Mouse (Mus musculus): ENCODE results near the gene Rftn1. TPM values are rescaled to one million over a fixed set of nuclear protein-coding genes. Genes with fewer than 3 reads are reported as not detected.
A peak's percentile ranks its signal among the peaks of the same experiment; 100 is the strongest.

Gene Rftn1
- total and polyA plus RNA-seq, 3 experiments = 52.5 to 80.6 (median 60.5) TPM

DNA sequence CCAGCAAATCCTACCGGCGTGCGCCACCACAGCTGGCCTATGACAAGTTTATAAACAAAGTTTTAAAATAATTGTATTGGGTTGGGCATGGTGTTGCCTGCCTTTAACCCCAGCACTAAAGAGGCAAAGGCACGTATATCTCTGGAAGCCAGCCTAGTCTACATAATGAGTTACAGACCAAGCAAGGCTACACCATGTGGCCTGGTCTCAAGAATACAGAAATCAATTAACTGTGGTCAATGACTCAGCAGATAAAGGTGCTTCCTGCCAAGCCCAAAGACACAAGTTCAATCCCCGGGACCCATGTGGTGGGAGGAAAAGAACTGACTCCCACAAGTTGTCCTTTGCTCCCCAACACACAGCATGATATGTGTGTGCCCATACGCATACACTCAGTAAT is 30.1 kb downstream of the Rftn1 start:
- peaks cover 83% of the 10 kb centered on the region for H3K79me2 ChIP-seq (replicated peaks; ENCODE audit: control insufficient read depth, extremely low read depth, insufficient read depth, poor library complexity, severe bottlenecking)
- peaks cover 75 to 89% of the 10 kb centered on the region in 2 experiments for H3K36me3 ChIP-seq (replicated peaks in 1 of 2; ENCODE audit: control insufficient read depth in 1 of 2, insufficient read depth in 1 of 2, low read length in 1 of 2)
- no peak overlapping the region for H3K4me2 ChIP-seq (ENCODE audit: insufficient read depth, low read depth, poor library complexity, severe bottlenecking)
- TF ChIP-seq PAX5 (IDR thresholded peaks at IDR 0.05; ENCODE audit: low read length) (no peak), BHLHE40 (IDR thresholded peaks at IDR 0.05; ENCODE audit: low read depth, low read length) (no peak), RCOR1 (conservative IDR thresholded peaks at IDR 0.05; ENCODE audit: low read depth, low read length) (no peak), ZMIZ1 (IDR thresholded peaks at IDR 0.05; ENCODE audit: low read depth, low read length) (no peak), ELF1 (IDR thresholded peaks at IDR 0.05; ENCODE audit: low read depth, low read length) (no peak), POLR2AphosphoS2 (IDR thresholded peaks at IDR 0.05; ENCODE audit: low read depth, low read length) (peak; percentile 9; the same call in 1 of the 2 replicates), POLR2A (IDR thresholded peaks at IDR 0.05; ENCODE audit: low read depth, low read length) (no peak; the same call in 1 of the 2 replicates), NELFE (IDR thresholded peaks at IDR 0.05; ENCODE audit: low read depth, low read length) (no peak), GABPA (IDR thresholded peaks at IDR 0.05; ENCODE audit: insufficient replicate concordance, low read depth, low read length) (no peak), MXI1 (IDR thresholded peaks at IDR 0.05; ENCODE audit: low read depth, low read length) (no peak), SIN3A (IDR thresholded peaks at IDR 0.05; ENCODE audit: low read length) (no peak), EP300 (IDR thresholded peaks at IDR 0.05; ENCODE audit: low read length) (no peak), ZKSCAN1 (IDR thresholded peaks at IDR 0.05; ENCODE audit: borderline replicate concordance, low read depth, low read length) (no peak), CHD1 (IDR thresholded peaks at IDR 0.05; ENCODE audit: low read depth, low read length) (no peak; the same call in 1 of the 2 replicates), RAD21 (IDR thresholded peaks at IDR 0.05; ENCODE audit: low read depth, low read length) (no peak), CTCF (conservative IDR thresholded peaks at IDR 0.05 in 1 of 2, IDR thresholded peaks at IDR 0.05 in 1 of 2; ENCODE audit: low read depth in 2 of 2, low read length in 2 of 2) (no peak), JUN (IDR thresholded peaks at IDR 0.05; ENCODE audit: insufficient read depth, low read depth, low read length) (no peak), CHD2 (IDR thresholded peaks at IDR 0.05; ENCODE audit: low read length) (no peak), ZC3H11A (IDR thresholded peaks at IDR 0.05; ENCODE audit: low read depth, low read length) (no peak), MAX (IDR thresholded peaks at IDR 0.05; ENCODE audit: low read length) (0 out of 2 replicates have a peak, but pooled peaks have one; percentile 16), ZNF384 (IDR thresholded peaks at IDR 0.05; ENCODE audit: low read depth, low read length) (no peak), E2F4 (IDR thresholded peaks at IDR 0.05; ENCODE audit: insufficient replicate concordance, low read depth, low read length) (no peak), JUND (conservative IDR thresholded peaks at IDR 0.05; ENCODE audit: low read depth, low read length) (no peak), USF1 (IDR thresholded peaks at IDR 0.05; ENCODE audit: low read depth, low read length) (no peak), MEF2A (IDR thresholded peaks at IDR 0.05; ENCODE audit: borderline replicate concordance, low read depth, low read length) (no peak), NRF1 (IDR thresholded peaks at IDR 0.05; ENCODE audit: low read depth, low read length) (no peak), TBP (conservative IDR thresholded peaks at IDR 0.05; ENCODE audit: low read depth, low read length) (no peak), KAT2A (IDR thresholded peaks at IDR 0.05; ENCODE audit: insufficient replicate concordance, low read length) (no peak), MYC (IDR thresholded peaks at IDR 0.05; ENCODE audit: low read depth, low read length) (peak; percentile 61; the same call in 1 of the 2 replicates), UBTF (IDR thresholded peaks at IDR 0.05; ENCODE audit: low read depth, low read length) (no peak), MAFK (IDR thresholded peaks at IDR 0.05; ENCODE audit: insufficient replicate concordance, low read length) (peak; percentile 66; the same call in 1 of the 2 replicates), IRF4 (IDR thresholded peaks at IDR 0.05; ENCODE audit: low read depth, low read length) (no peak), USF2 (conservative IDR thresholded peaks at IDR 0.05; ENCODE audit: low read depth, low read length) (no peak), MAZ (IDR thresholded peaks at IDR 0.05; ENCODE audit: low read depth, low read length) (no peak), ETS1 (conservative IDR thresholded peaks at IDR 0.05; ENCODE audit: low read depth, low read length) (no peak; the same call in 1 of the 2 replicates)
- in situ Hi-C loops (cut with MboI; ENCODE audit: low pct_ligation_motif_present, low pct_unique_long_range_greater_than_20kb, low sequenced_read_pairs) (no loop called here), dilution Hi-C loops (cut with MboI; ENCODE audit: extremely low pct_ligation_motif_present, extremely low pct_unique_long_range_greater_than_20kb, low sequenced_read_pairs) (no loop called here)
- no peak overlapping the region for H3K4me3 ChIP-seq (replicated peaks in 1 of 3; ENCODE audit: low read depth in 2 of 3, low read length in 2 of 3, poor library complexity in 1 of 3)
- peaks cover 46 to 96% of the 10 kb centered on the region in 2 experiments for H3K4me1 ChIP-seq (ENCODE audit: control insufficient read depth in 1 of 2, insufficient read depth in 2 of 2)
- H3K9ac ChIP-seq (ENCODE audit: insufficient read depth, low read depth) = peak overlapping the region; percentile 31; the same call in 1 of the 2 replicates
- no peaks in the 10 kb centered on the region for H3K27me3 ChIP-seq (replicated peaks)
- peak overlapping the region; percentile 100 for H3K27ac ChIP-seq (ENCODE audit: insufficient read depth, low read depth)
- H3K9me3 ChIP-seq (replicated peaks; ENCODE audit: low read length) = peaks cover 15% of the 10 kb centered on the region
- peak; percentile 64 for DNase-seq (ENCODE audit: extremely low read depth)
